Mouse (Mus musculus) bone marrow, adult 2 months (tissue): ENCODE measurements around the gene Hnrnpd. TPM values are rescaled to one million over a fixed set of nuclear protein-coding genes. Genes with fewer than 3 reads are reported as not detected.

Experiments used
- H3K27ac ChIP-seq: fragments of 200-500 bp; 2 replicates; pipeline ENCODE4 v1.5.1; 2012; ENCODE audit warnings: low read depth, mild to moderate bottlenecking, control low read depth, inconsistent platforms, low read length; ENCODE audit not compliant: control insufficient read depth, poor library complexity, insufficient read depth
- H3K4me1 ChIP-seq: fragments of 200-500 bp; 2 replicates; pipeline ENCODE4 v1.6.1; 2011; ENCODE audit warnings: low read length; ENCODE audit not compliant: control insufficient read depth, insufficient read depth
- H3K4me3 ChIP-seq: fragments of 200-500 bp; replicated peaks from 2 replicates; pipeline ENCODE3; 2011; ENCODE audit warnings: mild to moderate bottlenecking, low read depth, low read length, control low read depth; ENCODE audit not compliant: control insufficient read depth
- CTCF ChIP-seq: fragments of 200-500 bp; IDR thresholded peaks from 2 replicates; pipeline ENCODE4 v1.5.1; 2011; ENCODE audit warnings: low read length, control low read depth; ENCODE audit not compliant: control insufficient read depth, insufficient read depth
- POLR2A ChIP-seq: fragments of 200-500 bp; IDR thresholded peaks from 2 replicates; pipeline ENCODE4 v1.6.1; 2011; ENCODE audit warnings: low read depth, mild to moderate bottlenecking, control low read depth, low read length, borderline replicate concordance; ENCODE audit not compliant: control insufficient read depth
- WGBS: fragments of 180-500 bp; shearing (Covaris S2); methylation state at CpG from one replicate; pipeline ENCODE4 v1.1.7; 2018; 5-methylcytosine and 5-hydroxymethylcytosine counted together
- polyA plus RNA-seq: library from polyadenylated mRNA; stranded (reverse); fragments of >200 nt; gene quantifications from 2 replicates; pipeline ENCODE4 v1.2.4, GENCODE M21; 2011; ENCODE audit warnings: low replicate concordance; ENCODE audit not compliant: missing spikeins, insufficient read depth, insufficient read length

The Hnrnpd gene
- polyA plus RNA-seq, 1 experiment = 333 TPM

DNA sequence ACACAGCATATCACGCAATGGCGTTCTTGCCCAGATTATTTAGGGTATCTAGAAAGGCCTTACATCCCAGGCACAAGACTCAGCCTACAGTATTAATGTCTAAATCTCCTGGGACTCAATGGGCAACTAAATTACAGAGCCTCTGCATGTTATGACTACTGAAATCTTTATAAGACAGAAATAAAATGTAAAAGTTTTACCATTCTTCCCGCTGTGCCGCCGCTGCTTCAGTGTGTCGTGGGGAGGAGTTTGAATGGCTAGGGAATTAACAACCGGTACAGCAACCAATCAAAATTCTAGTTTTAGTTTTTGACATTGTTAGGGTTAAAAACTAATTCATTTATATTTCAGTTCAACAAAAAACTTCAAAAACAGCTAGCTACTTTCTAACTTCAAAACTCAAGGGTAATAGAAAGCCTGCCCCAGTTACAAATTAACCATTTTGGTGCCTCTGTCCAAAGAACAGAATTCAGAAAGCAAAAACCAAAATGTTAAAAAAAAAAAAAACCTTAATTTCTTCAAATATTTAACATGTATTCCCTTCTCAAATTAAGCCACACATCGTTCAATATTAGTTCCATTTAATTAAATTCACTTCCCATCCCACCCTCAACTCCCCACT, 2.3 kb downstream of the Hnrnpd start:
- H3K4me1 ChIP-seq = peaks cover 3% of the 10 kb centered on the region; the same call in 1 of the 2 replicates
- peak overlapping the region; percentile 58 for H3K4me3 ChIP-seq
- TF ChIP-seq CTCF (no peak), POLR2A (no peak)
- 5% methylated on average over 8 of the region's 8 CpGs for WGBS
- H3K27ac ChIP-seq = no peak overlapping the region

DNA sequence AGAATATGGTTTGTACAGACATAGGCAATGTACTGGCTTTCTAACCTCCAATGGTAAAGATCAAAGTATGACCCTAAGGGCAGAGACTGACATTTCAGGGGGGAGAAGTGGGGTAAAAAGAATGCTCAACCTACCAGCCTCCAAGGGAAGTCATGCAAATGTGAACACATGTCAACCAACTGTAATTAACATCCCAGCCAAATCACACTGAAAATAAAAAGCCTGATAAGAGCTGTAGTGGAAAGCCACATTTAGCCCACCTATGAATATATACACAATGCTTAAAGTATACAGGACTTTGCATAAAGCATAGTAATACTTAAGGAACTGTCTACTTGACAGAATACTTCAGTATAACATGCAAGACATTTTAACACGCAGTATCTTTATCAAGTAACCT, 3.0 kb downstream of the Hnrnpd start:
- Histone ChIP-seq H3K4me3 (no peak overlapping the region), H3K4me1 (peaks cover 3% of the 10 kb centered on the region; the same call in 1 of the 2 replicates), H3K27ac (no peak overlapping the region)
- TF ChIP-seq POLR2A (no peak), CTCF (no peak)
- WGBS = 35% methylated on average over 1 of the region's 1 CpGs

DNA sequence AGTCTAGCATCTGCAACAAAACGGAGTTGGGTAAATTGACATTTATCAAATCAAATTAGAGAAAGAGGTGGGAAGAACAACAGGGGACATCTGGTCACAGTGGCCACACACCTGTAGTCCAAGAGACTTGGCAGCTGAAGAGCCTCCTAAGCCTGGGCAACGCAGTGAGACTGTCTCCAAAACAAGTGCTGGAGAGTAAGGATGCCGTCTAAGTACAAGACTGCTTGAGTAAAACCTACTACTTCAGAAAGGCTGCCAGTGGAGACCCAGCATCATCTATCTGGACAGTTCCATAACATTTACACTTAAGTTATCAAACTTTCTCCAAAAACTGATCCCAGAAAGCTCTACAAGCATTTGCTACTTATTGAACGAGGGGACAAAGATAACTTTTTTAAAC, 3.7 kb downstream of the Hnrnpd start:
- WGBS = 47% methylated on average over 4 of the region's 4 CpGs
- Histone ChIP-seq H3K27ac (no peak overlapping the region), H3K4me1 (peaks cover 3% of the 10 kb centered on the region; the same call in 1 of the 2 replicates), H3K4me3 (no peak overlapping the region)
- TF ChIP-seq CTCF (no peak), POLR2A (no peak)

DNA sequence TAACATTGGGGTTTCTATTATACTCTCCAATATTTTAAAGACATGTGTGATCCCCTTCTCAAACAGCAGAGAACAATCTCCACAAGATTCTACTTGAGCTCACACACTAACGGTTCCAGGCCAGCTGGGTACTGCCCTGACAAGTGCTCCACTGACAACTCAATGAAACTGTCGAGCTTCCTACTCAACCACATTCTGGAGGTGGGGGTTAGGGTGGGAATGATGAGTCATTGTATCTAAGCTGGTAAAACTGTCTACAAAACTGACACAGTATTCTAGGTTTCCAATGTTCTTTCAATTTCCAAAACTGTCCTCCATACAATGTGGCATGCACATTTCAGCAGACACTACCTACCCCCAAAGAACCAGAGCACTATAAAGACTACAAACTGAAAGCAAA, 4.8 kb downstream of the Hnrnpd start:
- no peak overlapping the region for H3K27ac ChIP-seq
- H3K4me1 ChIP-seq = peaks cover 3% of the 10 kb centered on the region; the same call in 1 of the 2 replicates
- WGBS = 5% methylated on average over 2 of the region's 2 CpGs
- TF ChIP-seq POLR2A (no peak), CTCF (no peak)
- H3K4me3 ChIP-seq = no peak overlapping the region

DNA sequence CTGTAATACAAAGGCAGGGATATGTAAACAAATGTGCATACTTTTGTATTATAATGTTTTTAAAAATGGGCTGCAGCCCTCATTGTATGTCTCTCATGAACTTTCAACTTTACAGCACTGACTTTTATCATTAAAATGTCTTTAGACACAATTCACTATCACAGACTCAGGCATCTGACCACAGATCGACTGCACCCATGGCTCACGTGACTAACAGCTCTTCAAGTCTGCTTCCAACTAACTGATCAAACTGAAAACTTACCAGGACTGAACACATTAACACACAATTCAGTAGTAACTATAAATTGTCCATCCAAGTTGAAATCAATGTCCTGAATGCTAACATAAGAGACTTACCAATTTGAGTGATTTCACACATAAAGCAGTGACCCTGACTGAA, 18.8 kb downstream of the Hnrnpd start:
- Histone ChIP-seq H3K27ac (no peak overlapping the region), H3K4me3 (no peak overlapping the region), H3K4me1 (no peaks in the 10 kb centered on the region)
- no peak for TF ChIP-seq POLR2A
- TF ChIP-seq CTCF = no peak
- WGBS = 55% methylated on average over 2 of the region's 2 CpGs

DNA sequence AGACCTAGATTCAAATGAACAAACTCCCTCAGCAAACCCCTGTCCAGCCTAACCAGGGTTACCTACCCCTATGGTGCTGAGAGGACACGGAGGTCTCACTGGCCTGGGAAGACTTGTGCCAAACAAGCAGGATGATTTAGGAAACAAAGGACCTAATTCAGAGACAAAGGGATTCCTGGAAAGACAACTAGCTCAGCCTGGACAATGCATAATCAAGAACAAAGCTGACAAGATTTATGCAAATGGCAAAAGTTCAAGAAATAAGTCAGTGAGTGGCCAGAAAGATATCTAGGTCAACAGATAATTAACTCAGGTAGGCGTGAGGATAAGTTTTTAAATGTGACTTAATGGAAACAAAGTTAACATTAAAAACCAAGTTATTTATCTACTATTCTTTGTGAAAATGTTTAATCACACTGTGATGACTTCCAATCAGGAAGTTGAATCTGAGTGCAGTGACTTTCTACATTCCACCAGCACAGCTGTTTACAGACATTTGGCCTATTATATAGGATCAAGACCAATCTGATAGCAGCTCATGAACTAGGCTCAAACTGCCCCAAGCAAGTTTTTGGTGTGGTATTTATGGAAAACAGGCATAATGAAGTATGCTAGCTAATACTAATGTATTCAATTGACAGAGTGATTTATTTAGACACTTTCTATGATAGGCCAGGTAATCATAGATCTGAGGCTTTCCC, 19.4 kb downstream of the Hnrnpd start:
- no peak overlapping the region for H3K4me3 ChIP-seq
- TF ChIP-seq POLR2A (no peak), CTCF (no peak)
- no peaks in the 10 kb centered on the region for H3K4me1 ChIP-seq
- H3K27ac ChIP-seq = no peak overlapping the region
- WGBS = 91% methylated on average over 2 of the region's 2 CpGs

DNA sequence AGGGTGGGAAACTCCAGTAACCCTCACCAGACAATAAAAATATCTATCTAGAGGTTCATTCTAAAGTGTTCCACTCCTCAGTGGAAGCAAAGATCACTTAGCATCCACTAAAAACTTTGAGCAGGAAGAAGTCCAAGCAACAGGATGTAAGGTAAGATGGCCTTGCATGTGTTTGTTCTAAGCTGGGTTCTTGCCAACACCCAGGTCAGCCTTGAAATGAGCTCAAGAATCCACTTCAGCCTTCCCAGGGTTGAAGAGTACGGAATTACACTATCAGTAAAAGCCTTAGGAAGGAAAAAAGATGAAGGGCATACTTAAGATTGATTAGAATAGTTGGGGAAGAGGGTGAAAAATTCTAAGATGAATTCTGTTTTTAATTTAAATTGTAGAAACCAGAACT, 20.1 kb downstream of the Hnrnpd start:
- TF ChIP-seq POLR2A (no peak), CTCF (no peak)
- Histone ChIP-seq H3K27ac (no peak overlapping the region), H3K4me3 (no peak overlapping the region), H3K4me1 (no peaks in the 10 kb centered on the region)
- WGBS = 90% methylated on average over 1 of the region's 1 CpGs

DNA sequence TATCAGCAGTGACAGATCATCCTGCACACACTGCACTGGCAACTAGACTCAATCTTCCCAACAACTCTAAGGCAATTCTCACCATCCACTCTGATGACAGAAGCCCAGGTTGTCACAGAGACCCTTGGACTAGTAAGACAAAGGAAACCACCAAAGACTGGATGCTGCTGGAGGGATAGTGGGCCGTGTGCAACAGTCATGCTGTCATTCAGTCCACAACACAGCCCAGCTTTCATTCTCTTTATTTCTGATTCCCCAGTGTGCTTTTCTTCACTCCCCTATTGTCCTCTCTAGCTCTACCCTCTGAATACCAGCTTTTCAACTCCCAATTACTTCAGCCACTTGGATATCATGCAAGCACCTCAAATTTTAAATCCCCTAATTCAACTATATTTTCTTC, 24.9 kb downstream of the Hnrnpd start:
- WGBS = 55% methylated on average over 1 of the region's 1 CpGs
- H3K4me3 ChIP-seq = no peak overlapping the region
- no peaks in the 10 kb centered on the region for H3K4me1 ChIP-seq
- no peak for TF ChIP-seq POLR2A
- no peak for TF ChIP-seq CTCF
- H3K27ac ChIP-seq = no peak overlapping the region
